Mouse (Mus musculus) CH12.LX (cell line): ENCODE results near the gene Ankra2.

Source experiments
- CHD2 ChIP-seq: IDR thresholded peaks from 2 replicates; pipeline ENCODE4 v1.6.1; 2011; ENCODE audit warnings: low read length, improper control_type of control experiment
- CTCF ChIP-seq, 2 experiments: IDR thresholded peaks in 1 of 2; conservative IDR thresholded peaks in 1 of 2; 2 replicates each; pipeline ENCODE4 v1.5.1; 2011 to 2012; ENCODE audit warnings: low read depth in 2 of 2, low read length in 2 of 2, improper control_type of control experiment in 1 of 2, inconsistent platforms in 1 of 2, mild to moderate bottlenecking in 1 of 2, moderate library complexity in 1 of 2
- E2F4 ChIP-seq: IDR thresholded peaks from 2 replicates; pipeline ENCODE4 v1.6.1; 2011; ENCODE audit warnings: low read depth, low read length, improper control_type of control experiment; ENCODE audit not compliant: insufficient replicate concordance
- EP300 ChIP-seq: IDR thresholded peaks from 2 replicates; pipeline ENCODE4 v1.6.1; 2011; ENCODE audit warnings: low read length, improper control_type of control experiment
- ETS1 ChIP-seq: conservative IDR thresholded peaks from 2 replicates; pipeline ENCODE4 v1.6.1; 2012; ENCODE audit warnings: low read depth, mild to moderate bottlenecking, inconsistent platforms, low read length, improper control_type of control experiment, moderate library complexity
- GABPA ChIP-seq: IDR thresholded peaks from 2 replicates; pipeline ENCODE4 v1.6.1; 2012; ENCODE audit warnings: low read depth, low read length, improper control_type of control experiment, inconsistent platforms; ENCODE audit not compliant: insufficient replicate concordance
- MAZ ChIP-seq: IDR thresholded peaks from 2 replicates; pipeline ENCODE4 v1.6.1; 2012; ENCODE audit warnings: low read depth, mild to moderate bottlenecking, inconsistent platforms, low read length, improper control_type of control experiment, moderate library complexity
- MEF2A ChIP-seq: IDR thresholded peaks from 2 replicates; pipeline ENCODE4 v1.6.1; 2014; ENCODE audit warnings: low read depth, mild to moderate bottlenecking, inconsistent platforms, low read length, improper control_type of control experiment, borderline replicate concordance
- MYC ChIP-seq: IDR thresholded peaks from 2 replicates; pipeline ENCODE4 v1.6.1; 2011; ENCODE audit warnings: low read depth, mild to moderate bottlenecking, improper control_type of control experiment, low read length
- NELFE ChIP-seq: IDR thresholded peaks from 2 replicates; pipeline ENCODE4 v1.6.1; 2011; ENCODE audit warnings: low read depth, low read length, improper control_type of control experiment
- POLR2A ChIP-seq: IDR thresholded peaks from 2 replicates; pipeline ENCODE4 v1.6.1; 2011; ENCODE audit warnings: low read depth, mild to moderate bottlenecking, improper control_type of control experiment, low read length
- USF1 ChIP-seq: IDR thresholded peaks from 2 replicates; pipeline ENCODE4 v1.6.1; 2014; ENCODE audit warnings: low read depth, mild to moderate bottlenecking, inconsistent platforms, low read length, improper control_type of control experiment
- ZNF384 ChIP-seq: IDR thresholded peaks from 2 replicates; pipeline ENCODE4 v1.6.1; 2012; ENCODE audit warnings: low read depth, low read length, improper control_type of control experiment, inconsistent platforms

DNA sequence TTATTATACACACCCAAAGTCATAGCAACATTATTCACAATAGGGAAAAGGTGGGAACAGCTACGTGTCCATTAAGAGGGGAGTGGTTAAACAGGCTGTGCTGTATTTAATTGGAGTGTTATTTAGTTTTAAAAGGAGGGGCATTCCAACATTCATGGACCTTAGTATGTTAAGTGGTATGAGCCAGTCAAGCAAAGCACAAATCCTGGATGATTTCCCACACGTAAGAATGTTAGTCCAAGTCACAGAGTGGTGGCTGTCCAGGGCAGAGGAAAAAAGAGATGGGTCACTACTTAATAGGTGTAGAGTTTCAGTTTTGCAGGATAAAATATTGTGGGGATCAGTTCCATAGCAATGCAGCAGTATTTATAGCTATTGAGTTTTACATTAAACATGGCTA is 36.6 kb upstream of the Ankra2 start:
- no peak for TF ChIP-seq EP300
- no peak for TF ChIP-seq E2F4
- no peak for TF ChIP-seq ZNF384
- TF ChIP-seq POLR2A: no peak
- TF ChIP-seq CTCF (conservative IDR thresholded peaks at IDR 0.05 in 1 of 2, IDR thresholded peaks at IDR 0.05 in 1 of 2; ENCODE audit: low read depth in 2 of 2, low read length in 2 of 2): no peak
- no peak for TF ChIP-seq GABPA
- no peak for TF ChIP-seq CHD2
- no peak for TF ChIP-seq MAZ
- no peak for TF ChIP-seq ETS1
- no peak for TF ChIP-seq MEF2A
- TF ChIP-seq USF1: no peak
- no peak for TF ChIP-seq MYC
- TF ChIP-seq NELFE: no peak
